Mouse (Mus musculus) megakaryocyte, embryonic 14.5 days (primary cell): ENCODE data around the gene Arl4d.

Experiments used
- FLI1 ChIP-seq: IDR thresholded peaks from 2 replicates; pipeline ENCODE4 v1.6.1; 2012; ENCODE audit warnings: low read length, inconsistent platforms, mixed read lengths
- GATA1 ChIP-seq: IDR thresholded peaks from 3 replicates; pipeline ENCODE4 v1.6.1; 2012; ENCODE audit warnings: mixed read lengths, low read length, inconsistent platforms, borderline replicate concordance

DNA sequence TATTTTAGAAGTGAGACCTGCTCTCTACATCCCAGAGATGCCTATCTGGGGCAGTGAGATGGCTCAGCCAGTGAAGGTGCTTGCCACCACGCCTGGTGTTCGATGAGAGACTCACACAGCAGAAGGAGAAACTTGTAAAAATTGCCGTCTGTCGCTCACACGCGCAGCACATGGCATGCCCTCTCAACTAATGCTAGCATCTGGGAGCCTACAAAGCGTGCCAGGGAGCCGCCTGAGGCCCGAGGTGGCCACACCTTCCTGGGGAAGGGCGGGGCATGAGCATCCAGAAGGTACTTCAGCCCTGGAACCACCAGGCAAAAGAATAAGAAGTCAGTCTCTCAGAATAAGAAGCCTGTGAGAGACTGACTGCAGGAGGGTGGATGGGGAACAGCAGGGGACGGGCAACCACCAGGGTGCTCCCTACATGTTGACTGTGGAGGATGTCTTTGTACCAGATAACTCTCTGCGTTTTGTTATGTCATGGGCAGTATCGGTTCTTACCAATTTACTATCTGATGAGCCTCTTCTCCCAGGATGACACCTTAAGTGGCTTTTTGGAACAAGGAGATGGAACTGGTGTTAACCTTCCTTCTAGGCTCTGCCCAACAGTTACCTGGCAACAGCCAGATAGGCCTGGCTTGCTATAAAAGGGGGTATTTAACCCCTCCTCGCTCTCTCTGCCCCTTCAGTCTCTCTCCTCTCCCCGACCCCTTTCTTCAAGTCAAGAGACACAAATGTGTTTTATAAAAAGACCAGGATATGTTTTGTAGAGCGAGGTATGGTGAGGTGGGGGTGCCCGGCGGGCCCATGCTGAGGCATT is 48.2 kb upstream of the Arl4d start:
- TF ChIP-seq FLI1 (no peak), GATA1 (no peak)
